Mouse (Mus musculus): ENCODE data around the gene Gm2310. TPM values are rescaled to one million over a fixed set of nuclear protein-coding genes. Genes with fewer than 3 reads are reported as not detected.

Gm2310 gene
- polyA plus RNA-seq, 1 experiment from 2014 or later = not detected

DNA sequence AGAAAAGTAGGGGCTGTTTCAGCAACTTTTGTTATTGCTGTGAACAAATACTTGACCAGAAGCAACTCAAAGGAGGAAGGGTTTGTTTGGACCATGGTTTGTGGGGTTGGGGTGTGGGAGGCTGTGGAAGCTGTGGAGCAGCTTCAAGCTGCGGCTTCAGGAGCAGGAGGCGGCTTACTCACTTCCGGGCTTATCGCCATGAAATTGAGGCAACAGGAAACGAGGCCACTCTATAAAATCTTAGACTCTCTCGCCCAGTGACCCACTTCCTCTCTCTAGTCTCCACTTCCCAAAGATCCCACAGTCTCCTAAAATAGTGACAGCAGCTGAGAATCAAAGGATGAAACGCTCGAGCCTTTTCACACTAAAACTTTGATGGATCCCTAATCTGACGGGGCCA lies 7.9 kb downstream of the Gm2310 start:
- Histone ChIP-seq H3K4me2 (no peak overlapping the region), H3K9ac (ENCODE audit: low read length) (no peak overlapping the region), H3K4me1 (ENCODE audit: control insufficient read depth, insufficient read depth, low read length) (no peaks in the 10 kb centered on the region), H3K36me3 (ENCODE audit: control insufficient read depth, insufficient read depth, low read length) (no peaks in the 10 kb centered on the region), H3K9me3 (ENCODE audit: control insufficient read depth, low read length) (no peaks in the 10 kb centered on the region), H3K4me3 (ENCODE audit: low read depth, low read length) (no peak overlapping the region), H3K27me3 (ENCODE audit: control insufficient read depth, insufficient read depth, low read length) (no peaks in the 10 kb centered on the region), H3K27ac (ENCODE audit: low read depth, low read length) (no peak overlapping the region)
- DNase-seq (ENCODE audit: low spot score, missing footprints) = no peak
- WGBS = 81% methylated on average over 9 of the region's 9 CpGs
- no peak for ATAC-seq (ENCODE audit: low FRiP score)

DNA sequence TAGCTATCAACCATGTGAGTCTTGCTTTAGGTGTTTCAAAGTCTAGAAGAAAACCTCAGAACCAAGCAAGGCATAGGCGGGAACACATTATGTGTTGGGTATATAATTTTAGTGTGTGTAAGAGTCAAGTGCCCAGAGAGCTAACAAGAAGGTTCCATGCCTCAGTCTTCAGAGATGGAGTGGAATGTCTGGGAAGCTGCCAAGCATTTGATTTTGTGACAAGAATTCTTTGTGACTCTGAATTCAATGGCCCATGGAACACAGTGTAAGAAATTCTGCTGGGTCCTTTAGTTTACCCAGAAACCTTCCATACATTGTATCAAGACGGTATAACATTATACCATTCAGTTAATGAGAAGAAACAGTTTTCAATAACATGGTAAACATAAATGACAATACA lies 17.3 kb downstream of the Gm2310 start:
- no peak for ATAC-seq (ENCODE audit: low FRiP score)
- Histone ChIP-seq H3K36me3 (ENCODE audit: control insufficient read depth, insufficient read depth, low read length) (no peaks in the 10 kb centered on the region), H3K9ac (ENCODE audit: low read length) (no peak overlapping the region), H3K4me1 (ENCODE audit: control insufficient read depth, insufficient read depth, low read length) (no peaks in the 10 kb centered on the region), H3K9me3 (ENCODE audit: control insufficient read depth, low read length) (no peaks in the 10 kb centered on the region), H3K4me3 (ENCODE audit: low read depth, low read length) (no peak overlapping the region), H3K27ac (ENCODE audit: low read depth, low read length) (no peak overlapping the region), H3K27me3 (ENCODE audit: control insufficient read depth, insufficient read depth, low read length) (no peaks in the 10 kb centered on the region), H3K4me2 (no peak overlapping the region)
- no peak for DNase-seq (ENCODE audit: low spot score, missing footprints)
- 96% methylated on average over 2 of the region's 2 CpGs for WGBS

- ATAC-seq (ENCODE audit: low FRiP score) (no peak), DNase-seq (ENCODE audit: low spot score, missing footprints) (no peak)
- Histone ChIP-seq H3K36me3 (ENCODE audit: control insufficient read depth, insufficient read depth, low read length) (no peaks in the 10 kb centered on the region), H3K4me1 (ENCODE audit: control insufficient read depth, insufficient read depth, low read length) (no peaks in the 10 kb centered on the region), H3K9me3 (ENCODE audit: control insufficient read depth, low read length) (no peaks in the 10 kb centered on the region), H3K27ac (ENCODE audit: low read depth, low read length) (no peak overlapping the region), H3K9ac (ENCODE audit: low read length) (no peak overlapping the region), H3K27me3 (ENCODE audit: control insufficient read depth, insufficient read depth, low read length) (no peaks in the 10 kb centered on the region), H3K4me2 (no peak overlapping the region), H3K4me3 (ENCODE audit: low read depth, low read length) (no peak overlapping the region)
- 77% methylated on average over 6 of the region's 6 CpGs for WGBS
These were observed 34.5 kb downstream of the Gm2310 start for GRCm38 (mm10) chr15:8485261-8485660.

DNA sequence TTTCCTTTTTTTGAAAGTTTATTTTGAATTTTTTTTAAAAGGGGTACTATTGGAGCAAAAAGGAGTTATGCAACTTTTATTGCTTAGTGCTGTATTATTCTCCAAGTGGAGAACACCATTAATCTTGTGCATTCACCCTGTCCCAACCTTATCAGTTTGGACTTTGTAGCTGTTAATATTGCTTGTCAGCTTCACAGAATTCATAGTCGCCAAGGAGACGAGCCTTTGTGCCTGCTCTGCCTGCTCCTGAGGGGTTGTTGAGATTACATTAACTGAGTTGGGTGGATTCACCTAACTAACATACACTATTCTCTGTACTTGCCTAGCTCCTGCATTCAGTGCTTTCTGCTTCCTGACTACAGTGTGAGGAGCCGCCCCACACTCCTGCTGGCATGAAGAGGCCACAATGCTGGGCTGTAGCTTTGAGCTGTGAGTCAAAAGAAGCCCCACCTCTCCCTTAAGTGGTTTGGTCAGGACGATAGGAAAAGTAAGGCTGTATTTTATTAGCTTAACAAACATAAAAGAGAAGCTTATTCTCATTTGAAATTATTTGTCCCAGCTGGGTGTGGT lies 50.7 kb downstream of the Gm2310 start:
- Histone ChIP-seq H3K27me3 (ENCODE audit: control insufficient read depth, insufficient read depth, low read length) (no peaks in the 10 kb centered on the region), H3K4me1 (ENCODE audit: control insufficient read depth, insufficient read depth, low read length) (no peaks in the 10 kb centered on the region), H3K4me3 (ENCODE audit: low read depth, low read length) (no peak overlapping the region), H3K27ac (ENCODE audit: low read depth, low read length) (no peak overlapping the region), H3K4me2 (no peak overlapping the region), H3K9ac (ENCODE audit: low read length) (no peak overlapping the region), H3K9me3 (ENCODE audit: control insufficient read depth, low read length) (no peaks in the 10 kb centered on the region), H3K36me3 (ENCODE audit: control insufficient read depth, insufficient read depth, low read length) (no peaks in the 10 kb centered on the region)
- no peak for ATAC-seq (ENCODE audit: low FRiP score)
- DNase-seq (ENCODE audit: low spot score, missing footprints) = no peak
- WGBS = 70% methylated on average over 4 of the region's 4 CpGs

Other genes starting within 250 kb of the Gm2310 start
- 24.8 and 26.6 TPM in 2 replicates for gene Nipbl, start 75.5 kb downstream of the Gm2310 start, polyA plus RNA-seq (2014; fragmentation: Nextera tagmentation; extraction: Ambion mirVana)
- 33.5 and 39.5 TPM in 2 replicates for gene Slc1a3, start 190.8 kb upstream of the Gm2310 start, polyA plus RNA-seq (2014; fragmentation: Nextera tagmentation; extraction: Ambion mirVana)